Mouse (Mus musculus): ENCODE results near the gene Ppm1d.

DNA sequence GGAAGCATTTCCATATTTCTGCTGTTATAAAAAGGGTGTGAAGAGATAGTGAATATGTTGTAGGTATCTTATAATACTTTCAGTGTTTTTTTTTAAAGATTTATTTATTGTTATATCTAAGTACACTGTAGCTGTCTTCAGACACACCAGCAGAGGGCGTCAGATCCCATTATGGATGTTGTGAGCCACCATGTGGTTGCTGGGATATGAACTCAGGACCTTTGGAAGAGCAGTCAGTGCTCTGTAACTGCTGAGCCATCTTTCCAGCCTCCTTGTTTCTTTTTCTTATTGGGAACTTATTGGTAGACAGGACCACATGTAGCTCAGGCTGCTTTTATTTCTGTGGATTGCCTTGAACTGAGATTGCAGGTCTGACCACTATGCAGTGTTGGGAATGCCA is 69.0 kb downstream of the Ppm1d start:
- TF ChIP-seq POLR2A (IDR thresholded peaks at IDR 0.05; ENCODE audit: borderline replicate concordance, low read depth, low read length) (no peak), CTCF (IDR thresholded peaks at IDR 0.05; ENCODE audit: low read depth, low read length) (no peak)
